Mouse (Mus musculus) ES-Bruce4 (cell line): Measurements from ENCODE around the gene Zfr2. TPM values are rescaled to one million over a fixed set of nuclear protein-coding genes. Genes with fewer than 3 reads are reported as not detected.

Source experiments
- H3K27ac ChIP-seq: 2 replicates; pipeline ENCODE4 v1.5.1; 2012; ENCODE audit warnings: low read length, inconsistent platforms; ENCODE audit not compliant: insufficient read depth
- H3K27me3 ChIP-seq: 2 replicates; pipeline ENCODE4 v1.6.1; 2012; ENCODE audit warnings: mild to moderate bottlenecking, low read length, inconsistent platforms; ENCODE audit not compliant: control insufficient read depth, poor library complexity, insufficient read depth, severe bottlenecking
- H3K36me3 ChIP-seq: 2 replicates; pipeline ENCODE4 v1.6.1; 2012; ENCODE audit warnings: inconsistent platforms, mild to moderate bottlenecking, low read length, moderate library complexity; ENCODE audit not compliant: control insufficient read depth, poor library complexity, insufficient read depth, severe bottlenecking
- H3K4me1 ChIP-seq: one replicate; pipeline ENCODE4 v1.8.1; 2011; ENCODE audit warnings: low read length; ENCODE audit not compliant: control insufficient read depth, insufficient read depth
- H3K4me3 ChIP-seq: 2 replicates; pipeline ENCODE4 v1.5.1; 2011; ENCODE audit warnings: low read depth, mild to moderate bottlenecking, low read length
- H3K9ac ChIP-seq: 2 replicates; pipeline ENCODE4 v1.6.1; 2012; ENCODE audit warnings: low read depth, mild to moderate bottlenecking, inconsistent platforms; ENCODE audit not compliant: poor library complexity, severe bottlenecking
- H3K9me3 ChIP-seq: replicated peaks from 2 replicates; pipeline ENCODE4 v1.6.1; 2012; ENCODE audit warnings: mild to moderate bottlenecking, low read length, inconsistent platforms; ENCODE audit not compliant: control insufficient read depth, poor library complexity, insufficient read depth, severe bottlenecking
- CTCF ChIP-seq: IDR thresholded peaks from one replicate; pipeline ENCODE4 v1.8.1; 2011; ENCODE audit warnings: low read depth, low read length
- EP300 ChIP-seq: IDR thresholded peaks from 2 replicates; pipeline ENCODE4 v1.6.1; 2011; ENCODE audit warnings: low read depth, low read length; ENCODE audit not compliant: insufficient read depth
- POLR2A ChIP-seq: IDR thresholded peaks from one replicate; pipeline ENCODE4 v1.8.1; 2011; ENCODE audit warnings: low read length; ENCODE audit not compliant: insufficient read depth
- polyA plus RNA-seq: library from polyadenylated mRNA; stranded (reverse); fragments of >200 nt; gene quantifications from 2 replicates; pipeline ENCODE4 v1.2.4, GENCODE M21; 2011; ENCODE audit warnings: low read depth; ENCODE audit not compliant: missing spikeins, insufficient read depth, insufficient read length

Zfr2 gene
- polyA plus RNA-seq, 1 experiment = 11.6 TPM

DNA sequence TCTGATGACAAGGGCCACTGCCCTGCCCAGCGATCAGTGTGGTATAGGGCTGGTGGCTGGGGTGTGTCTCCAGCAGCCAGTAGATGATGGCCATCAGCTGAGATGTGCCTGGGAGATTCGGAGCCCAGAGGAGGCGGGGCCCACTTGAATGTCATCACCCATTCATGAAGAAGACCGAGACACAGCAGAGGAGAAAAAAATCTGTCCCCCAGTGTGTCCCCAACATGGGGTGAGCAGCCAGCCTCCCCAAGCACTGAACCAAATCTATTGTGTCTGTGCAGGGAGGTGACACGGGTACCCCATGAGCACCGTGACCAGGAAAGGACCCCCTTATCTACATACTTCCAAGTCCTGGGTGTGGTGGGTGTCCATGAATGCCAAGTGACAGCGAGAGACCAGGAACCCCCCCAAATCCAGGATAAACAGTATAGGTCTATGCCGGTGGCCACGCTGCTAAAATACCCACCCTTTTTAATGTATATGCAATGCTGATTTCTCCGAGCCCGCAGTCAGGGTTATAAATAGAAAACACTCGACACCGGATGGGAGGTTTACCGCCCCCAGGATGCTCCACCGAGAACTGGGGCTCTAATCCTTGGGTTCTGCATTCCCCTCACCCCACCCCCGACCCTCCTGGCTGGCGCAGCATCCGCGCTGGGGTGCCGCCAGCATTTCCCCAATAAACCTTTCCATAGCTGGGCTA, 3.1 kb upstream of the Zfr2 start:
- H3K9ac ChIP-seq = no peak overlapping the region
- no peaks in the 10 kb centered on the region for H3K27me3 ChIP-seq
- TF ChIP-seq EP300 (peak; percentile 46; the same call in 1 of the 2 replicates), POLR2A (no peak)
- no peaks in the 10 kb centered on the region for H3K9me3 ChIP-seq
- peak overlapping the region; percentile 39 for H3K4me3 ChIP-seq
- H3K27ac ChIP-seq = no peak overlapping the region
- no peaks in the 10 kb centered on the region for H3K4me1 ChIP-seq
- no peaks in the 10 kb centered on the region for H3K36me3 ChIP-seq

DNA sequence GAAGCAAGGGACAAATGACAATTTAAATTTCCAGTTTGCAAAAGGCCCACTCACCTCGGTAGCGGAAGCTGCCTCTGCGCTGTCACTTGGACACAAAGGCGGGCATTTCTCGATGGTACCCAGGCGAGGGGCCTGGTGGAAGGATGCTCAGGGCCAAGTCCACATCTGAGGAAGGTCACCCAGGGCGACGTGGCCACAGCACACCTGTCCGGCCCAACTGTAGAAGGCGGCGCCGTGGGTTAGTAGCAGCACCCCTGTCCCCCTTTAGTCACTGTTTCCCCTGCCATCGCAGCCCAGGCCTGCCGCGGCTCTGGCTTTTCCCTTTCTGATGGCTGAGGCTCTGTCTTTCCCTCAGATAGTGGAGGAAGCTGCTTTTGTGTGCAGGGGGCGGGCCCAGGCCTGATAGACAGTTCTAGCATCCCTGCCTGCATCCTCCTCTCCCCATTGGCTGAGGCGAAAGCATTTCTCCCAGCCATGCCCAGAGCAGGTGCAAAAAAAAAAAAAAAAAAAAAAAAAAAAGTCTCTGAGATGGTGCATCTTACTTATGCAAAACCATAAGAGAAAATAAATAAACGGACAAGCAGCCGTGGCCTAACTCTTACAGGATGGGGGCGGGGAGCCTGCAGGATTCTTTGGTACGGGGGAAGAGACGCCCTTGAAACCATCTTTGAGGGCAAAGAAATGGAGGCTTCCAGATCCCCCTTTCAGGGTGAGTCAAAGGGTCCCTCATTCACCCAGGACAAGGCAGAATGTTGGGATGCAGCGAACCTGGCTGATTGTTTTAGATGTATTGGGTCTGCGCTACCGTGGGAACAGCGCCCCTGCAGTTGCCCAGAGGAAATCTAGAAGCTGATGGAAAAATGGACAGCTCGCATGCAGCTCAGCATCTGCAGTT, 2.3 kb upstream of the Zfr2 start, which contains the start of gene Atcay:
Gene Atcay (minus strand): TSS at position 396 of the 895 bp plus-strand sequence.
- H3K9me3 ChIP-seq = no peaks in the 10 kb centered on the region
- no peak within 1 kb of the TSS for H3K9ac ChIP-seq
- H3K27me3 ChIP-seq = no peaks in the 10 kb centered on the region

DNA sequence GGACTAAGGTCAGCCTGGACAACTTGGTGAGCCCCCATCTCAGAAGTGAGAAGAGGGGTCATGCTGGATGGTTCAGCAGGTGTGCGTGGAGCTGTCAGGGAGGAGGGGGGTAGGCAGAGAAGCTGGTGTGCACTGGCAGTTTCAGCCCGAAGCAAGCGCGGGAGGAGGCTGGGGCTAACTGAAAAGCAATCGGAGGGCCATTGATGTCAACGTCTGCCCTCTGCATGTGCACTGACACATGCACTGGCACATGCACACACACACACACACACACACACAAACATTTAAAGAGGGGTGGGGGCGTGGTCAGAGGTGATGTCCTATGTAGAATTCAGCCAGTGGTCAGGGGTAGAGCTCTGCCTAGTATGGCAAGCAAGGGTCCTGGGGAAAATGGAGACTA, 1.5 kb upstream of the Zfr2 start:
- Histone ChIP-seq H3K9ac (no peak overlapping the region), H3K4me3 (no peak overlapping the region), H3K36me3 (no peaks in the 10 kb centered on the region), H3K9me3 (no peaks in the 10 kb centered on the region), H3K27me3 (no peaks in the 10 kb centered on the region), H3K27ac (no peak overlapping the region), H3K4me1 (no peaks in the 10 kb centered on the region)
- no peak for TF ChIP-seq CTCF
- TF ChIP-seq POLR2A = no peak
- no peak for TF ChIP-seq EP300

More for the DNA sequence above, 2.3 kb upstream of the Zfr2 start, which contains the start of gene Atcay:
- Histone ChIP-seq H3K4me3 (peak within 1 kb of the TSS; percentile 39), H3K36me3 (no peaks in the 10 kb centered on the region), H3K4me1 (no peaks in the 10 kb centered on the region), H3K27ac (no peak within 1 kb of the TSS)
- TF ChIP-seq CTCF (peak; percentile 58), EP300 (no peak)

DNA sequence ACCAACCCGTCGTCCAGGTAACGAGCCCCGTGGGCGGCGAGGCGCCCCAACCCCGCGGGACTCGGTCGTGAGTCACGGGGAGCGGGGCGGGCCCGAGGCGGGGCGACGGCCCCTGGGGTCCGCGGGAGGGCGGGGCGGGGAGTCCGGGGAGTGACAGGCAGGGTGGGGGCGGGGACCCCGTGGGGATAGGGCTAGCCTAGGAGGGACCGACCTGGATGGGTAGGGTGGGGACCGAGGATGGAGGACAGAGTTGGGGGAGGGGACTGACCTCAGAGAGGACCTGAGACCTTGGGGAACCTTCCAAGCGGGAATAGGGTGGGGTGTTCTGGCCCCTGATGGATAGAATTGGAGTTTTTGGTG, 251 bp downstream of the Zfr2 start:
- Histone ChIP-seq H3K4me1 (no peaks in the 10 kb centered on the region), H3K36me3 (no peaks in the 10 kb centered on the region), H3K9ac (peak overlapping the region; percentile 54), H3K4me3 (peak overlapping the region; percentile 70), H3K27me3 (no peaks in the 10 kb centered on the region), H3K9me3 (no peaks in the 10 kb centered on the region), H3K27ac (no peak overlapping the region)
- no peak for TF ChIP-seq EP300
- no peak for TF ChIP-seq POLR2A
- no peak for TF ChIP-seq CTCF

DNA sequence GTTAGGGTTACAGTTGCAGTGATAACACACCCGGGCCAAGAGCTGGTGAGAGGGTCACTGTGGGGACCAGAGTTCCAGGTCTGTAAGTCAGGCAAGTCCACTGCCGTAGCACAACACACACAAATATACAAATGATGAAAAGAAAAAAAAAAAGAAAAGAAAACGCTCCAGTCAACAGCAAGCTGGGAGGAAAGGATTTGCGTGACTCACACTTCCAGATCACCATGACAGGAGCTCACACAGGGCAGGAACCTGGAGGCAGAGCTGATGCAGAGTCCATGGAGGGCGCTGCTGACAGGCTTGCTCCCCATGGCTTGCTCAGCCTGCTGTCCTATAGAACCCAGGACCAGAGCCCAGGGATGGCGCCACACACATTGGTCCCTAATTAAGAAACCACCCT, 1.3 kb downstream of the Zfr2 start:
- TF ChIP-seq POLR2A = no peak
- no peak for TF ChIP-seq CTCF
- no peak for TF ChIP-seq EP300
- no peak overlapping the region for H3K4me3 ChIP-seq
- no peak overlapping the region for H3K9ac ChIP-seq
- H3K27ac ChIP-seq = no peak overlapping the region
- no peaks in the 10 kb centered on the region for H3K9me3 ChIP-seq
- no peaks in the 10 kb centered on the region for H3K36me3 ChIP-seq
- H3K27me3 ChIP-seq = no peaks in the 10 kb centered on the region
- no peaks in the 10 kb centered on the region for H3K4me1 ChIP-seq
